Mouse (Mus musculus) spleen, adult 2 months (tissue): ENCODE data around the gene Cdpf1.

Experiments
- CTCF ChIP-seq: fragments of 200-500 bp; IDR thresholded peaks from 2 replicates; pipeline ENCODE4 v1.5.1; 2011; ENCODE audit warnings: mild to moderate bottlenecking, inconsistent platforms; ENCODE audit not compliant: insufficient read depth, insufficient read length, insufficient replicate concordance; ENCODE audit errors: extremely low read depth
- POLR2A ChIP-seq: fragments of 200-500 bp; IDR thresholded peaks from 2 replicates; pipeline ENCODE4 v1.6.1; 2011; ENCODE audit warnings: low read depth, low read length, inconsistent platforms

DNA sequence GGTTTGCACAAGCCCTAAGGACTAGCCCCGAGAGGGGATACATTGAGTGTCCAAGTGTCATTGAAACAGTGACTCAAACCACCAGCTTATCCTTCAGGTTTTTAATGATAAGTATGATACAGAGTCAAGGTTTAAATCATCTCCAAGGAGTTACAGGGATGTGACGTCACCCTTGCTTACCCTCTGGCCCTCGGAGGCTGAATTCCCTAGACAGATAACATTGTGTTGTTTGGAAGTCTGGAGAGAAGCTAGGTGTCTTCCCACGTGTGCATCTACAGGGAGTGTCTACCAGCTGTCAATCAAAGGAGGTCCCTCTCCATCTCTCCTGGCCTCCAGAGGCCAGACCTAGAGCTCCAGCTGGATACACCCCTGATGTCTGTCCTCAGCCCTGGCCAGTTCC, 4.6 kb downstream of the Cdpf1 start:
- TF ChIP-seq POLR2A (no peak), CTCF (no peak)
